Mouse (Mus musculus) heart, adult 2 months (tissue): Measurements from ENCODE around the gene Atl2.

ENCODE experiments used
- CTCF ChIP-seq: fragments of 200-600 bp; IDR thresholded peaks from 2 replicates; pipeline ENCODE4 v1.8.1; 2022; ENCODE audit warnings: antibody characterized with exemption, mild to moderate bottlenecking, moderate library complexity
- EP300 ChIP-seq: fragments of 200-500 bp; IDR thresholded peaks from 2 replicates; pipeline ENCODE4 v1.6.1; 2011; ENCODE audit warnings: low read depth, low read length, control low read depth; ENCODE audit not compliant: insufficient read depth
- POLR2A ChIP-seq: fragments of 200-500 bp; IDR thresholded peaks from 2 replicates; pipeline ENCODE4 v1.6.1; 2011; ENCODE audit warnings: mild to moderate bottlenecking, low read depth, low read length, control low read depth; ENCODE audit not compliant: insufficient read depth

DNA sequence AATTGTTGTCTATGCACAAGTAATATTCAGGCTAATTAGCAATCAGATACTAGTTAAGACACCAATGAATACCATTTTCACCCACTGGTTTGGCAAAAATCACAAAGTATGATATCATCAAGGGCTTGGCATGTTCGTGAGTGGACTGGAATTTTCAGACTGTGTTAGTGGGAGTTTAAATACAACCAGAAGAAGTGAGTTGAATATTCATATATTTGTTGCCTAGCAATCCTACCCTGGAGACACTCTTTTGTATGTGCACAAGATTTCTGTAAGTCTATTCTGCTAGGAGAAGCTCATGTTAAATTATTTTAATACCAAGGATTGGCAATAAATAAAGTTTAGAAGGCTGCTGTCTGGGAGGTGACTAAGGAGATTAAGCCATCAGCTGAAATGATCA is 71.5 kb downstream of the Atl2 start:
- TF ChIP-seq POLR2A (no peak), CTCF (no peak), EP300 (no peak)
